Mouse (Mus musculus): ENCODE results near the gene 4930590J08Rik.
"Not testable (repeated sequence)": the region's sequence is repeated elsewhere in the genome, so short reads cannot be mapped to it uniquely, and the experiment has no call there.

The 4930590J08Rik gene

DNA sequence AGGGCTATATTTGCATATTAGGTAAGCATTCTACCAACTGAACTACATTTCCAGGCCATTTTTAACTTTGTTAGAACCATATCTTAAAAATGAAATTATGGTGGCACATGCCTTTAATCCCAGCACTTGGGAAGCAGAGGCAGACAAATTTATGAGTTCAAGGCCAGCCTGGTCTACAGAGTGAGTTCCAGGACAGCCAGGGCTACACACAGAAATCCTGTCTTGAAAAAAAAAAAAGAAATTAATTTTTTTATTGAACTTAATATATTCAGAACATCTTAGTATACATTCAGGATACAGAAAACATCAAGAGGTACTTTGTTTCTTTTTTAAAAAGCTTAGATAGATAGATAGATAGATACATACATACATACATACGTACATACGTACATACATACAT, at the start of gene 4930590J08Rik:
TSS of gene 4930590J08Rik (plus strand) at position 301 of the 400 bp plus-strand sequence.
- in situ Hi-C loops (cut with MboI, MseI), result loop anchor here (5.0 to 10.0 kb wide), 2 partner anchors 165 to 362 kb away; no protein-coding TSS in a partner anchor

DNA sequence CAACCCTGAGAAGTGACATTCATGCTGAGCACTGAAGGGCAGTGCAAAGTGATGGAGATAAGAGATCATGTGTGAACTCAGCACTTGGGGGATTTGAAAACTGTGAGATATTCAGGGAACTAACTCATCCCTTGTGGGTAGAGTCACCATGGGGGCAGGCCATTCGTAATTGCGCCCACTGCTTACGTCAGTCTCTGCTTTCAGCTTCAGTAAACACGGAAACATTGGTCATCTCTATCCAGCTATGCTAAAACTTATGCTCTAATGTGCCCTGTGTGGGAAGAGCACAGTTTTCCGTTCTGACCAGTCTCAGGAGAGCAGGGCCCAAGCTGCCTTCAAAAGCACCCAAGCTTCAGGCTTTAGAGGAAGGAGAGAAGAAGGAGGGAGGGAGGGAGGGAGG, 44.3 kb upstream of the 4930590J08Rik start:
- in situ Hi-C loops (cut with MboI, MseI), result no loop called here

DNA sequence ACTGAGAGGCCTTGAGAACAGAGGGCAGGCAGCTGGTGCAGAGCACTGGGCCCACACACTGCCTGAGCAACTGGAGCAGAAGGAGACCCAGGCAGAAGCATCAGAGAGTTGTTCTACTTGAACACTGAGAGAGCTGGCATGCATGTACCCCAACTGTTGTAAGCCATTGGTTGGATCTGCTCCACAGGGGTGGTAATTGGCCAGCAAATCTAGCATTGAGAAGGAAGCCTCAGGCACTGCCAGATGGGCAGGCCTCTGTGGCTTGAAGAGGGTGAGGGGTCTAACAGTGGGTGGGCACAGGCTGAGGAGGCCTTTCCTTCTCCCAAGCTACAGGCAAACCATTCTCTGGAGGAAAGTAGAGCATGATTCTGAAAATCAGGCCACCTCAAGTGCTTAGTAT, 39.8 kb upstream of the 4930590J08Rik start:
- in situ Hi-C loops (cut with MboI, MseI), result no loop called here

DNA sequence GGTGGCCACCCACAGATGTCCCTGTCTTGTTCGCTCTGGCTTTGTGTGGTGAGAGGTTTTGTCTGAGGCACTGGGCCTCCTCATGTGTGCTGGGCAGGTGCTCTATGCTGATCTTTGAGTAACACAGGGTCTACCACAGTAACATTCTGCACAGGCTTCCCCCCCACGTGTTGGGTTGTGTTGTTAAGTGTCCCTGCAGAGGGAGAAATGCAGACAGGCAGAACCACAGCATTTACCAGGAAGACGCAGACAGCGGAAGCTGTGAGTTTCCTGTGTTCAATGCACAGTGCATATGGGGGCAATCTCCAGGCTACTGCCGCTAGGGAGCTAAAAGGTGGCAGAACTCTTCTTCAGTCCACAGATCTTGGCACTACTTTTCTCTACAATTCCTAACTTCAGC, 38.0 kb upstream of the 4930590J08Rik start:
- in situ Hi-C loops (cut with MboI, MseI), result no loop called here

DNA sequence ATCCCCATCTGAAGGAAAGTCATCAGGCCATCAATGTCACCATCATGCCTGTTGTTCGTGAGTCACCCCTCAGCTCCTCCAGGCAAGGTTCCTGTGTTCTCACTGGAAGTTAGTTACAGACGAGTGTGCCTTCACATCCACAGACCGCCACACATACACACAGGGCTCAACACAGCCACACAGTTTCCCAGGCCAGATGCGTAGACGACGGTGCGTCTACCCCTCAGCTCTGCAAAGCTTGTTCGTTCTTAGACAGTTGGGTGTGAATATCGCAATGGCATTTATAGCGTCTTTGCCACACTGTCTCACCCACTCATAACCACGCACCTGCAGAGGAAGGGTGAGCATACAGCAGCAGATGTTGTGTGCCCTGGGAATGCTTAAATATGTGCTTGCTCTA, 37.0 kb upstream of the 4930590J08Rik start:
- in situ Hi-C loops (cut with MboI, MseI), result loop anchor here in 1 of 2 experiments (5.0 kb wide), 1 partner anchor 88 kb away; no protein-coding TSS in a partner anchor

DNA sequence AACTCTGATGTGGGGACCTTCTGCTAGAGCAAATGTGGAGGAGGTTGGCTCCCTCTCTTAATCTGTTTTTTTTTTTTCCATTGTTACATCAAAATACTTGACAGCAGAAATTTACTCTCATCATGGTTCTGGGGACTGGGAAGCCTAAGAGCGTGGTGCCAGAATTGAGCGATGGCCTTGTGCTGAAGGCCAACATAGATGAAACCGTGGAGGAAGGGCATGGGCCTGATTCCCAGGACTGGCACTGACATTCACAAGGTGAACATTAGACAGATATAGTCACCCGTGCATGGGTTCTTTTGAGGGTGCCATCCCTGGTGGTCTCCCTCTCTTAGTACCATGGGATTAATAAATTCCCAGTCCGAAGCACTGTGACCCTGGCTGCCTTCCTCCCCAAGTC, 34.5 kb upstream of the 4930590J08Rik start:
- in situ Hi-C loops (cut with MboI, MseI), result loop anchor here in 1 of 2 experiments (5.0 kb wide), 1 partner anchor 91 kb away; no protein-coding TSS in a partner anchor

DNA sequence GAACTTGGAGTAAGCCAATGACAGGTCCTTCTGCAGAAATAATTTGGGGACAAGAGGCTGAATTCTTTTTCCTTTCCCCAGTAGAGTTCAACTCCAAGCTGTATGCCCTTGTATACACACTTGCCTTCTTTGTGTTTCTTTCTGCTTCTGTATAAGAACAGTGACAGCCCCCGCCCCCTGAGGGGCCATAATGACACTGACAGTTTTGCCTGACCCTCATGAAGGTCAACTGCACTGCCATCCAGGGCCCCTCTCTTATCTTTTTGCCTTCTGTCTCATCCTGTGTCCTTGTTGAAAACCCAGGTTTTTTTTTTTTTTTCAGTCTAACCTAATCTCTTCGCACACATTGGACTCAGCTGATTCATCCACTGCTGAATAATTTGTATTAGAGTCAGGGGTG, 29.8 kb upstream of the 4930590J08Rik start:
- in situ Hi-C loops (cut with MboI, MseI), result no loop called here

DNA sequence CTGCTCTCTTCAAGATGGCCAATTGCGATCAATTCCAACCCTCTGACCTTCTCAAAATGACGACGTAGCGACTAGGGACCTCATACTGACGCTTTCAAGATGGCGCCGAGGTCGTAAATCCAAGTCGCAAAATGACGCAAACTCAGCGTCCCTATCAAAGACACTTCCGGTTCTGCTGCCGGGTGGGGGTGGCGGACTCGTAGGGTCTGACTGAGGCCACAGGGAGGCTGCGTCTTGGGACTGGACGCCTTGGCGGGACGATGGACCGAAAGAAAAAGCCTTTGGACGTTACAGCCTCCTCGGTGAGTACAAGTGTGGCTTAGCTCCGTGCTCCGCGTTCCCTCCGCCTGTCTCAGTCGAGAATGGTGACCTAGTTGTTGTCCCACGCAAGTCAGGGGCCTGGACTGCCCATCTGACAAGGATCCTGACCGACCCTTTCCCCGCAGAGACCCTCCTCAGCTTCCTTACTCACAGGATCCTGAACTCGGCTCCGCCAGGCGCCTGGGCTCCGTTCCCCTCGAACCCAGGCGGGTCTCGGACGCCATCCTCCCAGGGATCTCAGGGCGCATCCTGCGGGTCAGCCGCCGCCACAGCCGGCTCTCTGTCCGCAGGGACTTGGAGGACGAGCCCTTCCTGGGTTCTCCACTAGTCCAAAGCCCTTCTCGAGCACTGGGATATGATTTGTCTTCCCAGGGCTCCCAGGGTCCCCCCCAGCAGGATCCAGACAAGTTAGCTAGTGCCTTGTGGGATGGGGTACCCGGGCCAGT, 24.5 kb upstream of the 4930590J08Rik start, which contains the start of gene Ccdc174:
TSS of gene Ccdc174 (plus strand) at position 169 of the 767 bp plus-strand sequence.
- in situ Hi-C loops (cut with MboI, MseI), result no loop called here

DNA sequence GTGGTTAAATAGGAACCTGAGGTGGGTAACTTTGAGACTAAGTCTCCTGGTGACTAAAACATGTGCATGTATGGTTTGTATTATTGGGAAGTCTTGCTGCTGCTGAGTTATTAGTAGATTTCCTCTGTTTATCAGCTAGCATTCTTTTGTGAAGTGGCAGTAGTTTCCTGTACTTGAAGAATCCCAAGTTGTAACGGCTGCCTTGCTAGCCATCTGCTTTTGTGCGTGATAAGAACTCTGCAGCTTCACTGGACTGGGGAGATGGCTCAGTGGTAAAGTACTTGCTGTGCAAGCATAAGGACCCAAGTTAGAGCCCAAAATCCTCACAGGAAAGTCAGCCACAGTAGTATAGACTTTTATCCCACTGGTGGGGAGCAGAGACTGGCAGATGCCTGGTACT, 18.8 kb upstream of the 4930590J08Rik start:
- in situ Hi-C loops (cut with MboI, MseI), result loop anchor here in 1 of 2 experiments (10.0 kb wide), 1 partner anchor 331 kb away; the partner anchor contains the start of gene Rbsn

DNA sequence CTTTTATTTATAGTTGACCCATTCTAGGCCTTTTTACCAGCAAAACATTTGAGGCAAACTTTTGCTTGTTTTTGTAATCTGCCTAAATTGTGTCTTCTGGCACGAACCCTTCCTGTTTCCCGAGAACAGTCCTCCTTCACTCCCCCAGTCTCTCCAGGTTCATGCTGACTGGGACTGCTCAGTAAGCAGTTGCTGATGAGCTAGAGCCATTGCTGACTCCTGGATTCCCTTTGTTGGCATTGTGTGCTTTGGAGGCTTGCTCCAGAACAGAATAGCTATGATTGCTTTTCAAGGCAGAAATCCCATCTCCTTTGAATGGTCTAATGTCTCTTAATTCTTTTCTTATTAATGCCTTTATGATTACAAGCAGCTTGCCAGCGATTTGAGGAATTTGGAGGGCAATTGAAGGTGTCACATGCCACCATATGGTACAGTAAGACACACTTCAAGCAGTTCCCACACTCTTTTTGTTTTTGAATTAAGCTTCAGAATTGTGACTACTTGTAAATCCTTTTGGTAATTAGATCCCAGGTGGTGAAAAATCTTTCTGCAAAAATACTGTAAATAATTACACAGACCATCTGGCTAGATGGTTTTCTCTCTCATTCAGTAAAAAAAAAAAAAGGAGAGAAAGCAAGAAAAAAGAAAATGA, 13.2 kb upstream of the 4930590J08Rik start:
- in situ Hi-C loops (cut with MboI, MseI), result loop anchor here (5.0 to 10.0 kb wide), 2 partner anchors 303 to 325 kb away; partner anchors contain the start of gene Rbsn (in 1 of the 2)

DNA sequence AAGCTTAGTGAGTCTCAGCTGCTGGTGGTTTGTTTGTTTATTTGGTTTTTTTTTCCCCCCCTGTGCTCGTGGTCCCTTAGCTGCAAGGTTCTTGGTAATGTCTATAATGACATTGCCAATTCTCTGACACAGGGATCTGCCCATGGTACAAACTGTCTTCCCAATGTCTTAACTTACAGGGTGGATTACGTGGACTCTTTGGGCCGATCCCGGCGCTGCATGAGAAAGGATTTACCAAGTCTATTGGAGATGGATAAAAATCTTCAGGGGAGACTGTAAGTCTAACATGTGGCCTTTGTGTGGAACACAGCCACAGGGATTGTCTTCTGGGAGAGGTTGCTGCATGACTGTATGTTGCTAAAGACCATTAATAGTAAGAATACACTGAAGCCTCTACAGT, 12.0 kb upstream of the 4930590J08Rik start:
- in situ Hi-C loops (cut with MboI, MseI), result loop anchor here in 1 of 2 experiments (10.0 kb wide), 2 partner anchors 274 to 304 kb away; no protein-coding TSS in a partner anchor

DNA sequence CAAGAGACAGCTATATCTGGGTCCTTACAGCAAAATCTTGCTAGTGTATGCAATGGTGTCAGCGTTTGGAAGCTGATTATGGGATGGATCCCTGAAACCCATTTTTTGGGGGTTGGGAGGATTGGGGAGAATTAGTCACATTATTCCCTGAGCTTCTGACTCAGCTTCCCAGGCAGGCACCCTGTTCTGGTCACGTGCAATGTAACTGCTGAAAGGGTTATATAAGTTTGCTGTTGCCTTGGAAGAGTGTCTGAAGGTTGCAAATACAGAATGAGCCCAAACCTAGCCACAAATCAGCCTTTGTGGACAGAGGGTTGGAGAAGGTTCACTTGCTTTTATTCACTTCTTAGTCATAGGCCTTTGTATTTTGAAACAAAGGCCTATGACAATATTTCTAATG, 10.8 kb upstream of the 4930590J08Rik start:
- in situ Hi-C loops (cut with MboI, MseI), result loop anchor here in 1 of 2 experiments (10.0 kb wide), 2 partner anchors 273 to 303 kb away; no protein-coding TSS in a partner anchor

DNA sequence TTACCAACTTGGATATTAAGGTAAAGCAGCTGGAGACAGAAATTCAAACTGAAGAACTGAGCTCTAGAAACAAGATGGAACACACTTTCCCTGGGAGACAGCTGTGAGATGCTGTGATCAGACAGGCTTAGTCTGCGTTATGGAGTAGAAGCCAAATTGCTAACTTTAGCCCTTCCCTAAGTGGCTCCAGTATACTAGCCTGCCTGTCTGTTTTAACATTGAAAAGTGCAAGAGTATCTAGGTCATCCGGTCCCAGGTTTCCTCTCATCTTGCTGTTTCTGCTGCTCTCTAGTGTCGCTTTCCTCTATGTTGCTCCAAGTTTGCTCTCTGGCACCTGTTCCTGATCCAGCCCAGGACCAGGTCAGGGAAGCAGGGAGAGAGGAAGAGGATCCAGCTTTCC, 5.8 kb upstream of the 4930590J08Rik start:
- in situ Hi-C loops (cut with MboI, MseI), result loop anchor here in 1 of 2 experiments (10.0 kb wide), 2 partner anchors 268 to 298 kb away; no protein-coding TSS in a partner anchor

DNA sequence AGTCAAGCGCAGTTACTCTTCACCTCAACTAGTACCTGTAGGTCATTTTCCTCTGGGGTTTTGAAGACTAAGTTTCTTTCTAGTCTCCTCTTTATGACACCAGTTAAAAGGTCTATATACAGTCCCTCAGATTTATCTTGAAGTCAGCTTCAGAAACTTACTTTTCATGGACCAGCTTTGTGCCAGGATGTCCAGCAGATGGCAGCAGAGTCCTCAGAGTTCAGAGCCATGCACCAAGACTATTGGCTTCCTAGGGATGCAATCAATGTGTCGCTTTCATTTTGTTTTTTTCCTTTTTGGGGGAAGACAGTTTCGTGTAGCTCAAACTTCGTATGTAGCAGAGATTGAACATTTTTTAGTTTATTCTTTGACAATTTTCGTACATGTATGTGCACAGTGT, 1.1 kb upstream of the 4930590J08Rik start:
- in situ Hi-C loops (cut with MboI, MseI), result loop anchor here (5.0 to 10.0 kb wide), 2 partner anchors 166 to 363 kb away; no protein-coding TSS in a partner anchor

DNA sequence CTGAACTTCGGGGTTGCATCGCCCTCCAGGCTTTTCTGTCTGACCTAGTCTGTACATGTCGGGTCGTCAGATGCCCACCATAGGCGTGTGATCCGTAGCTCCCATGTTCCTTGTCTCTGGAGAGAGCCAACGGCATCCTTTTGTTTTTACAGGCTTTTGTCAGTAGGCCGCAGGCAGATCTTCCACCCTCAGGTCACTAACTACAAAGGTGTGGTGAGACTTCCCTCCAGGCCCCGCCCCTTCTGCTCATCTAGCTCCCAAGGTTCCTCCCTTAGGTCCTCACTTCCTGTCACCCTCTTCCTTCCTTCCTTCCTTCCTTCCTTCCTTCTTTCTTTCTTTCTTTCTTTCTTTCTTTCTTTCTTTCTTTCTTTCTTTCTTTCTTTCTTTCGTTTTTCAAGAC, 11.4 kb downstream of the 4930590J08Rik start:
- in situ Hi-C loops (cut with MboI, MseI), result no loop called here

DNA sequence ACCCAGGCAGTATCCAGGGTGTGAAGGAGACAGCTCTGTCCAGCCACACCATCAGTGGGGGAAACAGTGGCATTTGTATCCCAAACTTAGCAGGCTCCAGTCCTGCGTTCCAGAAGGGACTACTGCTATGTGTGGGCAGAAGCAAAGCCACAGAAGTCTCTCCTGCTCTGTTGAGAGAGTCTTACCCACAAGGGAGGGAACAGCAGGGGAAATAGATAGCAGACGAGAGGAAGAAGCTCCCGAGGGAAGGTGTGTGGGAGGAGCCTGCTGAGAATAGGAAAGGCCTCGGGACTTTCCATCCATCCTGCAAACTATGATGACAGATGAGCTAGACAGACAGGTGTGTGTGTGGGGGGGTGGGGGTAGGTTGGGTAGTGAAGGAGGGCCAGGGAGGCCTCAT, 14.7 kb downstream of the 4930590J08Rik start:
- in situ Hi-C loops (cut with MboI, MseI), result no loop called here

DNA sequence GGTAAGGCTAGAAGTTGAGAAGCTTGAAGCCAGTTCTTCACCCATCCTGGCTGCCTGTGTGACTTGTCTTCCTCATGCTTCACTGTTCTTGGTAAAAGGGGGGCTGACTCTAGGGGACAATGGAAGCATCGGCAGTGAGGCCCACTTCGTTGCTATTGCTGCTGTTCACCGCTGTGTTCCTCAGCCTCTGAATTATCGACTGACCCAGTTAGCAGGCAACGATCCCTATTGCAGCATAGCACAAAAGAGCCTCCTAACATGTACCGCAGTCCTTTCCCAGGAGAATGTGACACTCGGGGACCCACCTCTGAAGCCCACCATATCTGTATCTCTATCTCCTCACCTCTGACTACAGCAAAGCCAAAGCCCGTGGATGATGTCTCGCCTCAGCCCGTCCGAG, 15.1 kb downstream of the 4930590J08Rik start:
- in situ Hi-C loops (cut with MboI, MseI), result no loop called here

DNA sequence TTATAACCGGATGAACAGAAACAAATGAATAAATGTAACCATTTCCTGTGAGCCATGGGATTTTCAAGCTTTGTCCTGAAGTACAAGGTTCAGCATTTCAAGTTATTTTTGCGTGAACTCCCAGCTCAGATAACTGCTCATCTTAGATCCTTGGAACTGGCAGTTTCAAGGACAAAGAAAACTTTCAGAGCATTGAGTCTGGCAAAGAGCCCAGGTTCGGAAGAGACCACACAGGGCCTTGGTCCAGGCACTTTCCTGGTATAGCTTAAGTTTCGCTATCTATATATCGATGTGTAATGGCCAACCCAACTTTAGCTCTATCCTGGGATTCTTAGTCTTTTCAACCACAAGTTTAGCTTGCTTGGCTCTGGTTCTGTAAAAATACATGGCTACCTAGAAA, 28.6 kb downstream of the 4930590J08Rik start:
- in situ Hi-C loops (cut with MboI, MseI), result no loop called here

DNA sequence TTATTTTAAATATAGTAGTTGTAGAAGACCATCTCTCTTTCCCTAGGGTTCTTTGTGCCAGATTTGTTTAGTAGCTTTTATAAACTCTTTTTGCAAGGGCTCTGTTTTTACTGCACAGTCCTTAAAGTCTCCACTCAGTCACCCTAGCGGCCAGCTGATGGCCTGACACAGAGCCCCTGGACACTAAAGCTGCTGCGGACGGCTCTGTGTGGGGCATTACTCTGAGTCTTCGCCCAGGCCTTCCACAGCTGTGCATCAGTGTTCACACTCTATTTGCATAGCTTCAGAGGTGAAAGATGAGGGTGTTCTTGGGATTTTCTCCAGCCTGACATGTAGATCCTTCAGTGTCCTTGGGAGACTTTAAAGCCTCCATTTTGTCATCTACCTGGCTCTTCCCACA, 35.9 kb downstream of the 4930590J08Rik start:
- in situ Hi-C loops (cut with MboI, MseI), result no loop called here

DNA sequence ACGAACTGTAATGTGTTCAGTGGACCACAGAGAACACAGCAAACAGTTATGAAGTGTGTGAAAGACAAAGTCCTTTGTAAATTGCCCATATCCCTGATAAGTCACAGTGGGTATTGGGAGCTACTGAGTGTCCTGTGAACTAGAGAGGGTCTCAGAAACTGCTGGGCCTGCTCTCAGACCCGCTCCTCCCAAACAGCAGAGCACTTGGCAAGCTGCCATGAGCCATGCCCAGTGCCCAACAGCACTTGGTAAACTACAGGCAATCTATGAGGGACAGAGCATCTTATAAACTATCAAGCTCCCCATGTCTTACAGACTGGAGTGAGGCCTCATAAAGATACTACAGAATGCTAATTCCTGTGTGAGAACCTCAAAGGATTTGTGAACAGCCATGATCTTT, 45.8 kb downstream of the 4930590J08Rik start:
- in situ Hi-C loops (cut with MboI, MseI), result no loop called here

DNA sequence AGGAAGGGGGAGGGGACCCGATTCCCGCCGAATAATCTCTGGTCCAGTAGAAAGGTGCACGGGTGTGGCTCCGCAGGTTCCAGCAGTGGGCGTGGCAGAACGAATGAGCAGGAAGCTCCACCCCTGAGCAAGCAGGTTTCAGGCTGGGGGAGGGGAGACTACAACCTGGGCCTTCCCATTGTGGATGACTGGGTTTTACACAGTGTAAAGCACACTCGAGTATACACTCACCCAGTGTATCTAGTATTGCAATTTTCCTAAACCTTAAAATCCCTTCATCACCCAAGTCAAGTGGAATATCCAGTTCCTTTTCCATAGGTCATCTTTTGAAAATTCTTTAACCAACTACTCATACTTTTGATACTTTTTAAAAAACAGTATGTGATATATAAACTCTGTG, 55.4 kb downstream of the 4930590J08Rik start:
- in situ Hi-C loops (cut with MboI, MseI), result not testable (repeated sequence)
